27 mouse cellular contexts compared by ENCODE assay signal in the genomic region with DNA sequence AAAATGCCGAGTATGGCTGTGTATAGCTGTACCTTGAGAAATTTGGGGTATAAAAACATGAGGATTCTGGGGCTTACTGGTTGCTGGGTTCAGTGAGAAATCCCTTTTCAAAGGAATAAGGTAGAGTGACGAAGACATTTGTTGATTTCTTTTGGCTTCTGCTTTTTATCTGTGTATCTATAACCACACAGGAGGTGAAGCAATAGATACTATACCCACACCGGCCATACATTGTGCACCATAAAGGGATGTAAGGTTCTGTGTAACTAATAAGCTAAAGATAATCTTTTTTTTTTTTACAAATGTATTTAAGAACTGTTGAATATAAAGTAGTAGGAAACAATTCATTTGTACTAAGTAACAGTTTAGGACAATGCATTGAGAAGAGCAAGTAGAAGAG. TPM values are rescaled to one million over a fixed set of nuclear protein-coding genes. Genes with fewer than 3 reads are reported as not detected.
A peak's percentile ranks its signal among the peaks of the same experiment; 100 is the strongest.
DNase-seq lines count a peak whose midpoint lies in the region; ATAC-seq and TF ChIP-seq lines count a peak whose summit lies in the region.
"Had no signal": no experiment of that assay in that cellular context is flagged by ENCODE, and none has a peak within 500 bp of the region (broad histone marks: within the 10 kb centered on the region; RNA-seq: fewer than 3 reads in every experiment).

No protein-coding gene starts in this region.

- peaks cover 0 to 36% of the 10 kb centered on the region in 2 experiments; a peak in 2 of 4 replicates for H3K36me3 ChIP-seq in MEL (ENCODE audit: control insufficient read depth in 1 of 2, insufficient read depth in 2 of 2, low read length in 2 of 2)
- no peaks in the 10 kb centered on the region for H3K36me3 ChIP-seq in hindbrain, embryonic 12.5 days
- H3K36me3 ChIP-seq: embryonic facial prominence, embryonic 13.5 days; embryonic facial prominence, embryonic 15.5 days; forebrain, embryonic 10.5 days; forebrain, embryonic 12.5 days; G1E had no signal

- WGBS in hindbrain, embryonic 12.5 days, result 87% methylated on average over 3 of the region's 3 CpGs

- peak; percentile 26 for DNase-seq in MEL (ENCODE audit: low read depth, low spot score)
- DNase-seq in retina, postnatal 1 day, result no peak
- DNase-seq: adrenal gland, adult 2 months; adrenal gland, postnatal 10 days; adrenal gland, postnatal 25 days; B cell, adult 2 months; cerebellum, adult 11 months; cerebellum, adult 2 months; cerebellum, adult 9-10 months; cerebellum, postnatal 10 days; cerebellum, postnatal 25 days; embryo, embryonic 11 days had no signal

- H3K9ac ChIP-seq in MEL (ENCODE audit: control insufficient read depth, low read depth, low read length, poor library complexity, severe bottlenecking), result no peak overlapping the region
- no peak overlapping the region for H3K9ac ChIP-seq in hindbrain, embryonic 12.5 days
- H3K9ac ChIP-seq: embryonic facial prominence, embryonic 13.5 days; embryonic facial prominence, embryonic 15.5 days; forebrain, embryonic 12.5 days had no signal

- TF ChIP-seq CTCF in MEL (IDR thresholded peaks at IDR 0.05 in 2 of 3, conservative IDR thresholded peaks at IDR 0.05 in 1 of 3; ENCODE audit: control insufficient read depth in 1 of 3, insufficient read depth in 1 of 3, low read depth in 2 of 3, low read length in 3 of 3, poor library complexity in 1 of 3, severe bottlenecking in 1 of 3), result no peak

- H3K4me1 ChIP-seq in MEL (ENCODE audit: control insufficient read depth in 1 of 2, insufficient read depth in 2 of 2, low read length in 2 of 2), result peaks cover 15 to 34% of the 10 kb centered on the region in 2 experiments
- no peaks in the 10 kb centered on the region for H3K4me1 ChIP-seq in hindbrain, embryonic 12.5 days
- H3K4me1 ChIP-seq: embryonic facial prominence, embryonic 13.5 days; embryonic facial prominence, embryonic 15.5 days; forebrain, embryonic 10.5 days; forebrain, embryonic 12.5 days had no signal

- H3K4me2 ChIP-seq in hindbrain, embryonic 12.5 days (replicated peaks), result no peak overlapping the region
- H3K4me2 ChIP-seq: embryonic facial prominence, embryonic 13.5 days; embryonic facial prominence, embryonic 15.5 days; forebrain, embryonic 12.5 days had no signal

- H3K4me3 ChIP-seq in MEL (ENCODE audit: control insufficient read depth in 1 of 2, insufficient read depth in 1 of 2, low read depth in 2 of 2, low read length in 2 of 2), result no peak overlapping the region
- H3K4me3 ChIP-seq in hindbrain, embryonic 12.5 days, result no peak overlapping the region
- H3K4me3 ChIP-seq: embryonic facial prominence, embryonic 13.5 days; embryonic facial prominence, embryonic 15.5 days; erythroblast, embryonic 14.5 days; forebrain, embryonic 10.5 days; forebrain, embryonic 12.5 days had no signal

- TF ChIP-seq RAD21 in MEL (IDR thresholded peaks at IDR 0.05; ENCODE audit: low read depth, low read length), result no peak

- H3K27ac ChIP-seq in MEL (ENCODE audit: control insufficient read depth, low read depth, low read length), result no peak overlapping the region
- H3K27ac ChIP-seq in hindbrain, embryonic 12.5 days, result no peak overlapping the region
- H3K27ac ChIP-seq: embryonic facial prominence, embryonic 13.5 days; embryonic facial prominence, embryonic 15.5 days; forebrain, embryonic 10.5 days; forebrain, embryonic 12.5 days had no signal

- peak; percentile 54 to 61; a peak in 3 of 4 replicates for TF ChIP-seq EP300 in MEL (IDR thresholded peaks at IDR 0.05; ENCODE audit: low read depth in 1 of 2, low read length in 2 of 2)

- H3K27me3 ChIP-seq in MEL (ENCODE audit: control insufficient read depth in 1 of 2, insufficient read depth in 2 of 2, low read length in 2 of 2), result no peaks in the 10 kb centered on the region
- no peaks in the 10 kb centered on the region for H3K27me3 ChIP-seq in hindbrain, embryonic 12.5 days
- H3K27me3 ChIP-seq: CH12.LX; embryonic facial prominence, embryonic 13.5 days; embryonic facial prominence, embryonic 15.5 days; forebrain, embryonic 12.5 days had no signal

- H3K9me3 ChIP-seq in MEL (replicated peaks; ENCODE audit: insufficient read depth, low read length), result no peaks in the 10 kb centered on the region
- H3K9me3 ChIP-seq in hindbrain, embryonic 12.5 days (replicated peaks), result no peaks in the 10 kb centered on the region
- H3K9me3 ChIP-seq: embryonic facial prominence, embryonic 13.5 days; embryonic facial prominence, embryonic 15.5 days; forebrain, embryonic 10.5 days; forebrain, embryonic 12.5 days; G1E had no signal

- no peak for TF ChIP-seq POLR2A in MEL (IDR thresholded peaks at IDR 0.05; ENCODE audit: control insufficient read depth in 1 of 2, insufficient read depth in 1 of 2, low read depth in 1 of 2, low read length in 2 of 2, poor library complexity in 1 of 2)

- no peaks in the 10 kb centered on the region for H3K79me2 ChIP-seq in MEL (ENCODE audit: control insufficient read depth, insufficient read depth, low read length, poor library complexity)

- ATAC-seq in granulocyte monocyte progenitor cell, adult 5-6 weeks (replicated peaks; ENCODE audit: poor library complexity, severe bottlenecking), result peak; percentile 86
- ATAC-seq in megakaryocyte progenitor cell, adult 5-6 weeks (replicated peaks; ENCODE audit: poor library complexity), result peak; percentile 68
- no peak for ATAC-seq in hindbrain, embryonic 12.5 days (ENCODE audit: low FRiP score)
- ATAC-seq in megakaryocyte-erythroid progenitor cell, adult 5-6 weeks (replicated peaks; ENCODE audit: low FRiP score, low TSS enrichment, poor library complexity, severe bottlenecking), result no peak
- ATAC-seq: CD4-positive, CD25-positive, alpha-beta regulatory T cell, adult 4 months; forebrain, embryonic 14.5 days; forebrain, embryonic 16.5 days had no signal

TF ChIP-seq in MEL, 35 proteins besides CTCF, POLR2A, EP300 and RAD21 (continues in another document):
- TF ChIP-seq TAL1 (IDR thresholded peaks at IDR 0.05; ENCODE audit: low read length), result no peak
- TF ChIP-seq TBP (IDR thresholded peaks at IDR 0.05; ENCODE audit: low read depth, low read length), result no peak
- no peak for TF ChIP-seq CHD2 (IDR thresholded peaks at IDR 0.05; ENCODE audit: low read length)
- TF ChIP-seq SMC3 (IDR thresholded peaks at IDR 0.05; ENCODE audit: low read depth, low read length), result no peak
- TF ChIP-seq NRF1 (IDR thresholded peaks at IDR 0.05; ENCODE audit: insufficient read depth, low read depth, low read length, poor library complexity, severe bottlenecking), result no peak
- TF ChIP-seq ZKSCAN1 (IDR thresholded peaks at IDR 0.05; ENCODE audit: low read depth, low read length), result no peak
- TF ChIP-seq USF1 (IDR thresholded peaks at IDR 0.05; ENCODE audit: low read depth, low read length), result no peak
- TF ChIP-seq ELF1 (IDR thresholded peaks at IDR 0.05; ENCODE audit: low read depth, low read length), result no peak
- TF ChIP-seq MXI1 (IDR thresholded peaks at IDR 0.05; ENCODE audit: low read depth, low read length), result no peak
- no peak for TF ChIP-seq KAT2A (conservative IDR thresholded peaks at IDR 0.05; ENCODE audit: low read depth, low read length)
- no peak for TF ChIP-seq MYC (IDR thresholded peaks at IDR 0.05; ENCODE audit: low read depth, low read length)
- no peak for TF ChIP-seq MYB (IDR thresholded peaks at IDR 0.05; ENCODE audit: low read depth, low read length)
- no peak for TF ChIP-seq POLR2AphosphoS5 (IDR thresholded peaks at IDR 0.05; ENCODE audit: borderline replicate concordance, low read depth, low read length)
- no peak for TF ChIP-seq BHLHE40 (IDR thresholded peaks at IDR 0.05; ENCODE audit: borderline replicate concordance, low read depth, low read length)
- TF ChIP-seq ZC3H11A (IDR thresholded peaks at IDR 0.05; ENCODE audit: low read depth, low read length), result no peak
- no peak for TF ChIP-seq GABPA (IDR thresholded peaks at IDR 0.05; ENCODE audit: low read depth, low read length)
- TF ChIP-seq MAFK (IDR thresholded peaks at IDR 0.05; ENCODE audit: borderline replicate concordance, low read depth, low read length), result no peak
- peak; percentile 52; the same call in 1 of the 2 replicates for TF ChIP-seq GATA1 (IDR thresholded peaks at IDR 0.05; ENCODE audit: low read depth, low read length)
- TF ChIP-seq MEF2A (IDR thresholded peaks at IDR 0.05; ENCODE audit: extremely low read depth, insufficient replicate concordance, low read depth, low read length, poor library complexity, severe bottlenecking), result no peak
- no peak for TF ChIP-seq JUND (IDR thresholded peaks at IDR 0.05; ENCODE audit: low read depth, low read length)
- TF ChIP-seq USF2 (IDR thresholded peaks at IDR 0.05; ENCODE audit: borderline replicate concordance in 1 of 2, insufficient read depth in 1 of 2, low read depth in 1 of 2, low read length in 2 of 2), result no peak
- 0 out of 2 replicates have a peak, but pooled peaks have one; percentile 28 for TF ChIP-seq ETS1 (IDR thresholded peaks at IDR 0.05; ENCODE audit: low read depth, low read length)
- TF ChIP-seq SIN3A (IDR thresholded peaks at IDR 0.05; ENCODE audit: low read length), result no peak

RNA-seq across cellular contexts. Expression of a gene that starts 2.2 kb away (rescaled TPM):
- total RNA-seq in MEL (2012; rRNA removed), result 1.6 and 3.7 TPM in 2 replicates
- under 1 TPM in 1 of 2 experiments, not detected in 1; 0.24 TPM for polyA plus RNA-seq in MEL (2012; ENCODE audit: insufficient read depth in 1 of 2, insufficient read length in 2 of 2, low read depth in 1 of 2, low replicate concordance in 2 of 2, missing spikeins in 1 of 2)
- 74.5 and 86.9 TPM in 2 replicates for total RNA-seq in granulocyte monocyte progenitor cell, adult 5-6 weeks (2014; fragmentation: Nextera tagmentation)
- 89.5 and 112 TPM in 2 replicates for total RNA-seq in granulocyte monocyte progenitor cell, adult 5-6 weeks (2017)
- total RNA-seq in megakaryocyte progenitor cell, adult 5-6 weeks (2015), result 123 and 129 TPM in 2 replicates
- 45.9 and 47.2 TPM in 2 replicates for total RNA-seq in megakaryocyte progenitor cell, adult 5-6 weeks (2017)
- 0.81 and 1.6 TPM in 2 replicates for polyA plus RNA-seq in hindbrain, embryonic 12.5 days (2016; fragmentation: Nextera tagmentation; extraction: Ambion mirVana)
- total RNA-seq in megakaryocyte-erythroid progenitor cell, adult 5-6 weeks (2014; fragmentation: Nextera tagmentation), result 6.0 and 7.8 TPM in 2 replicates
- total RNA-seq in megakaryocyte-erythroid progenitor cell, adult 5-6 weeks (2017), result 7.1 and 25.5 TPM in 2 replicates
- total RNA-seq: CH12.LX had no signal
- polyA plus RNA-seq: cerebellum, adult 2 months; forebrain, embryonic 10.5 days had no signal

RNA-seq across cellular contexts. Expression of a gene that starts 35.8 kb away (rescaled TPM):
- not detected in 2 replicates for total RNA-seq in MEL (2012; rRNA removed)
- not detected for polyA plus RNA-seq in MEL (2012; ENCODE audit: insufficient read depth in 1 of 2, insufficient read length in 2 of 2, low read depth in 1 of 2, low replicate concordance in 2 of 2, missing spikeins in 1 of 2)
- total RNA-seq in granulocyte monocyte progenitor cell, adult 5-6 weeks (2014; fragmentation: Nextera tagmentation), result not detected in 2 replicates
- not detected in 2 replicates for total RNA-seq in granulocyte monocyte progenitor cell, adult 5-6 weeks (2017)
- not detected in 2 replicates for total RNA-seq in megakaryocyte progenitor cell, adult 5-6 weeks (2015)
- not detected in 2 replicates for total RNA-seq in megakaryocyte progenitor cell, adult 5-6 weeks (2017)
- 0.14 and 0.17 TPM in 2 replicates for polyA plus RNA-seq in hindbrain, embryonic 12.5 days (2016; fragmentation: Nextera tagmentation; extraction: Ambion mirVana)
- not detected in 2 replicates for total RNA-seq in megakaryocyte-erythroid progenitor cell, adult 5-6 weeks (2014; fragmentation: Nextera tagmentation)
- total RNA-seq in megakaryocyte-erythroid progenitor cell, adult 5-6 weeks (2017), result not detected in 2 replicates
- total RNA-seq: CH12.LX had no signal
- polyA plus RNA-seq: CD4-positive, CD25-positive, alpha-beta regulatory T cell, adult 4 months; embryonic facial prominence, embryonic 11.5 days; embryonic facial prominence, embryonic 13.5 days; erythroblast, embryonic 14.5 days; forebrain, embryonic 10.5 days; forebrain, embryonic 12.5 days; forebrain, embryonic 14.5 days; G1E had no signal

Comparison
In these comparisons a context has a peak if more than half of its experiments do, and no peak if none do; other contexts are left out.
1. ATAC-seq: peak in granulocyte monocyte progenitor cell, adult 5-6 weeks (single experiment) and megakaryocyte progenitor cell, adult 5-6 weeks (single experiment); none in hindbrain, embryonic 12.5 days (single experiment) and megakaryocyte-erythroid progenitor cell, adult 5-6 weeks (single experiment).